Mouse (Mus musculus) liver, embryonic 14.5 days (tissue): ENCODE data around the gene Zfp322a.

Source experiments
- CTCF ChIP-seq: IDR thresholded peaks from 2 replicates; pipeline ENCODE4 v1.5.1; 2016; ENCODE audit warnings: antibody characterized with exemption, low read depth, control low read depth
- EP300 ChIP-seq: IDR thresholded peaks from 2 replicates; pipeline ENCODE4 v1.6.1; 2016; ENCODE audit warnings: antibody characterized with exemption, low read depth

DNA sequence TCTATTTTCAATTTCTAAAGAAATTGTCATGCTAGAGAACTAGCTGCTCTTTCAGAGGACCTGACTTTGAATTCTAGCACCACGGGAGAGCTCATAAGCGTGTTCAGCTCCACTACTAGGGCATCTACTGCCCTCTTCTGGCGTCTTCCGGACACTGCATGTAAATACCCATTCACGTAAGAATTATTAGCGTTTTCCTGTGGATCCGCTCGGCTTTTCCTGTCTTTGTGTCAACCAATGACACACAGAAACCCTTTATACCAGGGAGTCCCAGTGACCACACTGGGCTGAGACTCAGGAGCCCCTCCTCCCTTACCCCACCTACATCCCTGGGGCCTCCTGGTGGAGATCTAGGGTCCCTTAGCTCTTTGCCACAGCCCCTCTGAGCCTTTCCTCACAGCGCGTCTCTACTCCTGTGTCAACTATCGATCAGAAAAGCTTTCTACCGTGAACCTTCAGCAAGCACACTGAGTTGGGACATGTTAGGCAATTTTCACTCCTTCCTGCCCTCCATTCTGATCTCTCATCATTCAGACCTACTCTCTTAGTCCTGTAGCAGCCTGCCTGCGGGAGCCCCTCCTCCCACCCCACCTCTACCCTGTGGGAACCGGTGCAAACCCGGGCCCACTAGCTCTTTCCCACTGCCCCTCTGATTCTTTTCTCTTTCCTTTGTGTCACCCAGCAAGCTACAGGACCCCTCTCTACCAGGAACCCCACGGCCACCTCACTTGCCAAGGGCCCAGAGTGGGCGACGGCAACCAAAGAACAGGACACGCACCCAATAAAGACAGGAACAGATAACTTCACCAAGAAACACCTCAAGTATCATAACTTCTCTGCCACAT, 32.9 kb upstream of the Zfp322a start:
- TF ChIP-seq EP300 (no peak), CTCF (peak; percentile 92)
